Mouse (Mus musculus) cerebellum, adult 2 months (tissue): ENCODE results near the gene Atrnl1.

Experiments used
- CTCF ChIP-seq: fragments of 200-500 bp; IDR thresholded peaks from 2 replicates; pipeline ENCODE4 v1.5.1; 2011; ENCODE audit warnings: low read depth, mild to moderate bottlenecking, control low read depth, low read length, moderate library complexity, borderline replicate concordance; ENCODE audit not compliant: insufficient read depth
- POLR2A ChIP-seq: fragments of 200-500 bp; IDR thresholded peaks from 2 replicates; pipeline ENCODE4 v1.6.1; 2011; ENCODE audit warnings: low read length, control low read depth, borderline replicate concordance; ENCODE audit not compliant: insufficient read depth

DNA sequence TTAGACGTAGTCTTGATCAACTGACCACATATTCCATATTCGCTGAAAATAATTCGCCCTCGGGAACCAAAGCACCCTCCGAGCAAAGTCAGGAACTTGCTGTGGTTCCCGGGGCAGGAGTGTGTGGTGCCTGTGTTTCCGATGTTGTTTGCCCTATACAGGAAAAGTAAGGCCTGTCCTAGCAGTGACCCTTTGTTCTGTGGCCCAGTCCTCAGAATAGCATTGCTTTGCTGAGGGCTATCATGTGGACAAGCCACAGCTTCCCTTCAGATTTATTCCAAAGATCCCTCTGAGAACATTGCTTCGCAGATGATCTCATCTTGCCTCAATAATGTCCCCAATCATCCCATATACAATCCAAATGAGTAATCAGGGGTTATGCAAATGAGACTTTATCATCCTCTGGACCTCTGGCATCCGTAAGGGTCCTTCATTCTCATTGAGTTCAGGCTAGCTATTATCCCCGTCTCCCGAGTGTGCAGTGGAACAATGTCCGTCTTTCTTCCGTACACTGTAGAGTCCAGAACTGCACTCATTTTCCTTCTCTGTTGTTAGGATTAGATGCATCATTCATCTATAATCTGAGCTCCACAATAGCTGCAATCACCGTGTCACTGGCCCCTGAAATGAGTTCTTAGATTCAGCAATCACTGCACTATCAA lies 380.4 kb downstream of the Atrnl1 start:
- TF ChIP-seq POLR2A (no peak), CTCF (no peak)
